Mouse (Mus musculus): ENCODE data around the gene Krtap5-2.
"Not testable (repeated sequence)": the region's sequence is repeated elsewhere in the genome, so short reads cannot be mapped to it uniquely, and the experiment has no call there.

Krtap5-2 gene

GRCm38 (mm10) chr7:142175905-142176304 lies at the start of gene Krtap5-2:
Gene Krtap5-2, minus strand, starts transcription at chr7:142176005.
- DNase-seq = not testable (repeated sequence)

- no peak for DNase-seq
Measured at GRCm38 (mm10) chr7:142224518-142224917, 48.7 kb upstream of the Krtap5-2 start.

GRCm38 (mm10) chr7:142212136-142212535 lies 36.3 kb upstream of the Krtap5-2 start:
- DNase-seq = not testable (repeated sequence)

GRCm38 (mm10) chr7:142211559-142211958 lies 35.8 kb upstream of the Krtap5-2 start, which contains the start of gene Gm7579:
Gene Gm7579, plus strand, starts transcription at chr7:142211859.
- DNase-seq = no peak

GRCm38 (mm10) chr7:142206891-142207290 lies 31.1 kb upstream of the Krtap5-2 start:
- DNase-seq = not testable (repeated sequence)

GRCm38 (mm10) chr7:142205488-142205887 lies 29.7 kb upstream of the Krtap5-2 start:
- DNase-seq = no peak

- DNase-seq = no peak
Measured at GRCm38 (mm10) chr7:142201064-142201463, 25.3 kb upstream of the Krtap5-2 start, which contains the start of gene Krtap5-3. Gene Krtap5-3, plus strand, starts transcription at chr7:142201364.

GRCm38 (mm10) chr7:142198748-142199147 lies 22.9 kb upstream of the Krtap5-2 start:
- no peak for DNase-seq

GRCm38 (mm10) chr7:142190289-142190688 lies 14.5 kb upstream of the Krtap5-2 start, which contains the start of gene Gm10153:
Gene Gm10153, minus strand, starts transcription at chr7:142190389.
- no peak for DNase-seq

- no peak for DNase-seq
Measured at GRCm38 (mm10) chr7:142188156-142188555, 12.4 kb upstream of the Krtap5-2 start.

GRCm38 (mm10) chr7:142181021-142181420 lies 5.2 kb upstream of the Krtap5-2 start:
- DNase-seq = no peak

GRCm38 (mm10) chr7:142178685-142179084 lies 2.9 kb upstream of the Krtap5-2 start:
- no peak for DNase-seq

- no peak for DNase-seq
Measured at GRCm38 (mm10) chr7:142169836-142170235, 6.0 kb downstream of the Krtap5-2 start.

- DNase-seq = not testable (repeated sequence)
Measured at GRCm38 (mm10) chr7:142165639-142166038, 10.2 kb downstream of the Krtap5-2 start, which contains the start of gene Gm4553. Gene Gm4553, minus strand, starts transcription at chr7:142165739.

GRCm38 (mm10) chr7:142159366-142159765 lies 16.4 kb downstream of the Krtap5-2 start:
- no peak for DNase-seq

- DNase-seq = not testable (repeated sequence)
Measured at GRCm38 (mm10) chr7:142157013-142157412, 18.8 kb downstream of the Krtap5-2 start, which contains the start of gene Gm29735. Gene Gm29735, minus strand, starts transcription at chr7:142157113.

GRCm38 (mm10) chr7:142155308-142155707 lies 20.5 kb downstream of the Krtap5-2 start:
- no peak for DNase-seq

- DNase-seq = no peak
Measured at GRCm38 (mm10) chr7:142152191-142152590, 23.6 kb downstream of the Krtap5-2 start.

GRCm38 (mm10) chr7:142148633-142149032 lies 27.2 kb downstream of the Krtap5-2 start:
- DNase-seq = no peak

- no peak for DNase-seq
Measured at GRCm38 (mm10) chr7:142146033-142146432, 29.8 kb downstream of the Krtap5-2 start.

GRCm38 (mm10) chr7:142145413-142145940 lies 30.3 kb downstream of the Krtap5-2 start:
- no peak for DNase-seq

- DNase-seq = no peak
Measured at GRCm38 (mm10) chr7:142144507-142144906, 31.3 kb downstream of the Krtap5-2 start, which contains the start of gene Gm45337. Gene Gm45337, minus strand, starts transcription at chr7:142144607.

- not testable (repeated sequence) for DNase-seq
Measured at GRCm38 (mm10) chr7:142143506-142144010, 32.2 kb downstream of the Krtap5-2 start.

- DNase-seq = no peak
Measured at GRCm38 (mm10) chr7:142140696-142141095, 35.1 kb downstream of the Krtap5-2 start.

All from cerebellum, adult 9-11 months (tissue).